Mouse (Mus musculus): ENCODE results near the gene Dchs1.
A peak's percentile ranks its signal among the peaks of the same experiment; 100 is the strongest.
"Not testable (repeated sequence)": the region's sequence is repeated elsewhere in the genome, so short reads cannot be mapped to it uniquely, and the experiment has no call there.

The Dchs1 gene

DNA sequence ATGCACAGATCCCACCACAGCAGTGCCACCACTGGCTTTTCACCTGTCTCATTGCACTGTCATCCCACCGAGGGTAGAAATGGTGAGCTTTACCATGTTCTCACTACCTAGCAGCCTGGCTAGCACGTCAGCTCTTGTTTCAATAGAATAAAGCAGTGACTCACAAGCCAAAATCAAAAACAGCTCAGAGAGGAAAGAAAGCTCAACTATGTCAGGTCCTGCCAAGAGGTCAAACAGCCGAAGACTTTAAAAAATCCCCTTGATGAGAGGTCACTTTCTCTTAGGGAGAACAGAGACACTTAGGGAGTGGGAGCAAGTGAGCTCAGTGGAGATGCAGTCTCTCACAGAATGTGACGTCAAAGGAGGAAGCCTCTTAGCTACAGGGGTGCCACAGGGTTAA, 3.6 kb downstream of the Dchs1 start:
- DNase-seq (ENCODE audit: low spot score in 2 of 2): no peak

GRCm38 (mm10) chr7:105778553-105779265, 8.7 kb downstream of the Dchs1 start:
- no peak for DNase-seq (ENCODE audit: low spot score in 2 of 2)

- no peak for DNase-seq (ENCODE audit: low spot score in 2 of 2)
These were observed 9.5 kb downstream of the Dchs1 start for GRCm38 (mm10) chr7:105777797-105778552.

DNA sequence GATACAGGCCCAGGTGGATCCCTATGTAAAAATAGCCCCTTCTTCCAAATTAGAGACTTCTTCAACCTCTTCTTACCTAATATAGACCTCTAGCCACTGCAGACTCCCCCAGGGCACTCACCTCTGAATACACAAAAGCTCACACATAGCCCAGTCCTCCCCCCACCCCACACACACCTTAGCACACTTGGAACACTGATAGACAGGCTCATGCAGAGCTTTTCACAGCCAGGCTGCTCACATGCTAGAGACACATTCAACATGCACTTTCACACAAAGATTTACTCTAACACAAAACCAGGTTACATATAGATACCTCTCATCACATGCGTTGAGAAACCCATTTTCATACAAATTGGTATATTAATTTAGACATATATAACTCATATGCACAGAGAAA, 10.1 kb downstream of the Dchs1 start:
- DNase-seq (ENCODE audit: low spot score in 2 of 2): no peak

- DNase-seq (ENCODE audit: low spot score in 2 of 2): no peak
These were observed 11.4 kb downstream of the Dchs1 start for GRCm38 (mm10) chr7:105776026-105776425.

- no peak for DNase-seq (ENCODE audit: low spot score in 2 of 2)
These were observed 12.8 kb downstream of the Dchs1 start for GRCm38 (mm10) chr7:105774661-105775060.

DNA sequence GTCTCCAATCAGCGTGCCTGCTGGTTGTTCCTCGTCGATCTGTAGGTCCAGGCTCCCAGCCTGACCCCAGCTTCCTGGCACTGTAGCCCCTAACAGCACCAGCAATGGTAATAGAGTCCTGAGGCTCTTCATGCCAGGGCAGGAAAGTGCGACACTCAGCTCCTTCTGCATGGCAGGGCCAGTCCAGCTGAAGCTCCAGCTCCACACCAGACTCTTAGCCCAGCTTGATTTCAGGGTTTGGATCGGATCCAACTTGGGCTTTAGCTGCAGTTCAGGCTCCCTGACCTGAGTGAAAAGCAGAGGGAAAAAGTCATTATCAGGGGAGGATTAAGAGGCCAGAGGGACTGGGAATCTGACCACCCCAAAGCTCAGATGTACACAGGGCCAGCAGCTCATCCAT, 14.4 kb downstream of the Dchs1 start:
- DNase-seq (ENCODE audit: low spot score in 2 of 2): no peak

- DNase-seq (ENCODE audit: low spot score in 2 of 2): no peak
These were observed 15.1 kb downstream of the Dchs1 start for GRCm38 (mm10) chr7:105772331-105772730.

- DNase-seq (ENCODE audit: low spot score in 2 of 2): no peak
These were observed 17.5 kb downstream of the Dchs1 start for GRCm38 (mm10) chr7:105769959-105770358.

DNA sequence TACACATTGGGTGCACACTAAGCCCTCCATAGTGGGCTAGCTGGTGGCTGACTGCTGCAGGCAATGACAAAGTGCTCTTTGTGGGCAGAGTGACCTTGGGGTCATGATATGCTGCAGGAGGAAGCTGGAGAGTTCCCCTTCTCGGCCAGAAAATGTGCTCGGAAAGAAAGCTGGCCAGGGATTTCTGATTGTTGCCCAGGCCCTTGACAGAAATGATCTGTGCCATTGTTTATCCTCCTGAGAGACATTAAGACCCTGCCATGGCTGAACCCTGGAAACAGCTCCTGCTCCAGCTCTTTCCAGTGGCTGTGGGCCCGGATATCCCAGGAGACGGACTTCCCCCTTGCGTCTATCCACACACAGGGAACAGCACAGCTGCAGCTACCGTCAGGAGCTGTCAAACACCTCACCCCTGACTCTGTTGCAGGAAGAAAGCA, 19.7 kb downstream of the Dchs1 start:
- DNase-seq (ENCODE audit: low spot score in 2 of 2): no peak

DNA sequence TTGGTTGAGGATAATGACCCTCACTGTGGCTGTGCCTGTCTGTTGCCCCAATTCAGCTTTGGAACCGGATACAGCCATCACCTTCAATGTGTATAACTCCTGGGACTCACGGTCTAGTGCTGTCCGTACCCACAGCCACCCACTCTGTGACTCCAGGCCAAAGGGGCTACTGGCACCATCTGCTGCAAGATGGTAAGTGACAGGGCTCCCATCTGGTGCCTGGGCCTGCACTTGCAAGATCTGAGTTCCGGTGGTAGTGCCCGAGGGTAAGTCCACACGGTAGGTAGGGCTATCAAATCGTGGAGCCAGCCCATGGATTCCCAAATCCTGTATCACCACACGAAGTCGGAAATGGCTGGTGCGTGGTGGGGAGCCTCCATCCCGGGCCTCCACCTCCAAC, 23.1 kb downstream of the Dchs1 start:
- DNase-seq (ENCODE audit: low spot score in 2 of 2): no peak

DNA sequence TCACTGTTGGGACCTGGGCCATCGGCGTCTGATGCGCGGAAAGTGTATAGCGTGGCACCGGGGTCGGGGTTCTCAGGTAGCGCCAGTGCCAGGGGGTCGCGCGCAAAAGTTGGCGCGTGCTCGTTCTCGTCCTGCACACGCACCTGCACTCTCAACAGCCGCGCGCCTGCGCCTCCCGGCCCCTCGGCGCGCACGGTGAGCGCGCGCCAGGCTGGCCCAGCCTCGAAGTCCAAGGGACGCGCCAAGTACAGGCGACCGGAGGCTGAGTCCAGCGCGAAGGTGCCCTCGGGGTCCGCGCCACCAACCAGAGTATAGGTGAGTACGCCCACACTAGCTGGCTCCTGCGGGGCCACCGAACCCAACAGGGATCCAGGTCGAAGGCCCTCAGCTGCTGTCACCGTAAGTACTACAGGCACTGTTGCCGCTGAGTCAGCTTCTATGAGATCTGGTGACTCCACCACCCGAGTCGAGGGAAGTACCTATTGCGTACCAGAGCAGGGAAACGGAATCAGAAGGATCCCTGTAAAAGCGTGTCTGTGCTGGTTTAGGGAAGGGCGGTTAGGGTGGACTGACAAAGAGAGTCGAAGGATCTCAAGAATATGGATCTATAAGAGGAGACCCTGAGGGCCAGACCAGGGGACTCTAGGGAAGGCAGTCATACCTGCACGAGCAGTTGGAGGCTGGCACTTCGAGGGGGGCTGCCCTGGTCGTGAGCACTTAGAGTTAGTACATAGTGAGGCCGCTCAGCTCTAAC, 24.8 kb downstream of the Dchs1 start:
- DNase-seq (ENCODE audit: low spot score in 2 of 2): no peak

- no peak for DNase-seq (ENCODE audit: low spot score in 2 of 2)
These were observed 25.5 kb downstream of the Dchs1 start for GRCm38 (mm10) chr7:105761813-105762484.

GRCm38 (mm10) chr7:105753281-105753680, 34.2 kb downstream of the Dchs1 start:
- no peak for DNase-seq (ENCODE audit: low spot score in 2 of 2)

- no peak for DNase-seq (ENCODE audit: low spot score in 2 of 2)
These were observed 34.7 kb downstream of the Dchs1 start for GRCm38 (mm10) chr7:105752716-105753115.

DNA sequence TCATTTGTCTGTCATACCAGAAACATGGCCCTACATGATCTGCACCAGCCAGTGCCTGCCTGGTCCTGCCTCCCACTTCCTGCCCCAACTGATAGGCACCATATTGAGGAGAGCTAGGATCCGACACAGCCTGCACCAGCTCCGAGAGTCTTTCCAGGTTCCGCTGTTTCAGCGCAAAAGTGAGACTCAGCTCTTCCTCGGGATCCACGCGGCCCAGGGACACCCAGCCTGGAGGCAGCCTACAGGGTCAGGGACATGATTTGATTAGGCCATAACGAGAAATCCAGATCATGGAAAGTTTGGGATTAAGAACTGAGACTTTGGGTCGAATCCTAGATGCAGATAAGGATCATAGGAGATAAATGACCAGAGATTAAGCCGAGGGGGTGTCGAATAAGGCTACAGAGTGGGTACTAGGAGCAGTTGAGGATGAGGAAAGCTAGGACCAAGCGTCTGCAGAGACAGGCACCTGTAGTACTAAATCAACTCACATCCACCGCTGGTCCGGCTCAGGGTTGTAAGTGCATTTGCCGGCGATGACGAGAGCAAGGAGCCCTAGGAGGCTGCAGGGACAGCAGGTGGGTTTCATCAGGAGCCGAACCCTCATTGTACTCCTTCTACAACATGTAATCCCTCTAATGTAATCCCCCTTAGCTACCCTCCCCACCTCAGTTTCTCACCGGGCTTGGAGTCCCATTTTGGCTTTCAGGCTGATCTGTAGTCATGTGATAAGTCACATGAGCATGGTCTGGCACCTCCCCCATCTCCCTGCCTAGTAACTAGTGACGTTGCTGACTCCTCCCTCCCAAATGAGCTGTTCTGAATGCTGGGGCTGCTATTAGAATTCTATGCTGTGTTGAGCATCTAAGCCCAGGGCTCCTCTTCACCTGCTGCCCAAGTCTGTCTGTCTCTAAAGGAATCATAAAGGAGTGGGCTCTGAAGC, 35.7 kb downstream of the Dchs1 start, which contains the start of gene Tpp1:
Gene Tpp1, minus strand, starts transcription at position 745 of the 943 bp plus-strand sequence.
- peak; percentile 90 to 94 for DNase-seq (ENCODE audit: low spot score in 2 of 2)

DNA sequence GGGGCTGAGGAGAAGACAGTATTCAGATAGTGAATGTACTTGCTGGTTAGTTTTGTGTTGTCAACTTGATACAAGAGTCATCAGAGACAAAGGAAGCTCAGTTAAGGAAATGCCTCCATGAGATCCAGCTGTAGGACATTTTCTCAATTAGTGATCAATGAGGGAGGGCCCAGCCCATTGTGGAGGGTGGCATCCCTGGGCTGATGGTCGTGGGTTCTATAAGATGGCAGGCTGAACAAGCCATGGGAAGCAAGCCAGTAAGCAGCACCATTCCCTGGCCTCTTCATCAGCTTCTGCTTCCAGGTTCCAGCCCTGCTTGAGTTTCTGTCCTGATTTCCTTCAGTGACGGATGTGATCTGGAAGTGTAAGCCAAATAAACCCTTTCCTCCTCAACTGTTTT, 39.7 kb downstream of the Dchs1 start:
- DNase-seq (ENCODE audit: low spot score in 2 of 2): no peak

DNA sequence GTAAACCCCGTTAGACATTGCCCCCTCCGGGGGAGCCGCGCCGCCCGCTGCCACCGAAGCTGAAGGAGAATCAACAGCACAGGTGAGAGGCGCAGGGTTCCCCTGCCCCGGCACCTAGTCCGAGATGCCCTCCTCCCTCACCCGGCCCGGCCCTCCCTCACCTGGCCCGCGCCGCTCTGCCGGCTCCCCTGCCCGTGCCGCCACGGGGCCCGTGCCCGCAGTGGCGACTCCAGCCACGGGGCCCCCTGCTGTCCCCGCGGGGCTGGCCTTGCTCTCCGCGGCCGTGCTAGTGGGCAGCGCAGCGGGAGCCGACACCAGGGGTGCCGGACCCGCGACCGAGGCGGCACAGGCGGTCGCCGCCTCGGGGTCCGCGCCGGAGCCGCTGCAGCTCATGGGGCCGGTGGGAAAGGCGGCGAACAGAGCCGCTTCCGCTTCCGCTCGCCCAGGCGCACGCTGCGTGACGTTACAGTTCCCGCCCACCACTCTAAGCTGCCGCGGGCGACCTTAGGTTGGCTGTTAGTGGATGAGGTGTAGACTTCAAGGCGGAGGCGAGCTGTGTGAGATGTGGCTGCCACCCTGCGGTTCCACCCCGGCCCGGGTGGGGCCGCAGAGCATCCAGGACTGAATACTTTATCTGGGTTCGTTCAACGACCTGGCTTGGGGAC, 43.4 kb downstream of the Dchs1 start, which contains the start of gene Taf10:
Gene Taf10, minus strand, starts transcription at position 436 of the 665 bp plus-strand sequence.
- peak; percentile 78 to 86 for DNase-seq (ENCODE audit: low spot score in 2 of 2)

GRCm38 (mm10) chr7:105743246-105743925, 44.1 kb downstream of the Dchs1 start:
- DNase-seq (ENCODE audit: low spot score in 2 of 2): not testable (repeated sequence)
